Mouse (Mus musculus) intestine, postnatal 0 days (tissue): ENCODE measurements at regions not wholly inside any gene's neighbourhood (a gene's known extent, or its start where the extent isn't known, plus 50 kb on each side); places are given as distances from the start of the nearest gene placed in this dataset.

ENCODE experiments used
- ATAC-seq: fragments of 200-750 bp; cut with Nextera tagmentation; 2 replicates; pipeline ENCODE4 v1.8.0; 2017; ENCODE audit warnings: mild to moderate bottlenecking, moderate TSS enrichment, moderate library complexity
- H3K27ac ChIP-seq: fragments of 300-500 bp; sonication (generic); 2 replicates; pipeline ENCODE4 v1.5.1; 2014; ENCODE audit warnings: mild to moderate bottlenecking, low read depth, low read length, moderate library complexity
- H3K27me3 ChIP-seq: fragments of 300-500 bp; sonication (generic); replicated peaks from 2 replicates; pipeline ENCODE4 v1.6.1; 2014; ENCODE audit warnings: low read length, mixed read lengths; ENCODE audit not compliant: control insufficient read depth, insufficient read depth
- H3K36me3 ChIP-seq: fragments of 300-500 bp; sonication (generic); 2 replicates; pipeline ENCODE4 v1.6.1; 2014; ENCODE audit warnings: mild to moderate bottlenecking, moderate library complexity; ENCODE audit not compliant: control insufficient read depth, insufficient read depth
- H3K4me1 ChIP-seq: fragments of 300-500 bp; sonication (generic); replicated peaks from 2 replicates; pipeline ENCODE4 v1.6.1; 2014; ENCODE audit warnings: antibody characterized with exemption, low read length, mixed read lengths; ENCODE audit not compliant: control insufficient read depth, insufficient read depth
- H3K4me2 ChIP-seq: fragments of 300-500 bp; sonication (generic); replicated peaks from 2 replicates; pipeline ENCODE4 v1.6.1; 2014; ENCODE audit warnings: low read depth, mild to moderate bottlenecking, moderate library complexity
- H3K4me3 ChIP-seq: fragments of 300-500 bp; sonication (generic); 2 replicates; pipeline ENCODE4 v1.5.1; 2014; ENCODE audit warnings: low read depth, low read length
- H3K9ac ChIP-seq: fragments of 300-500 bp; sonication (generic); 2 replicates; pipeline ENCODE4 v1.6.1; 2014; ENCODE audit warnings: mild to moderate bottlenecking, low read depth, low read length
- H3K9me3 ChIP-seq: fragments of 300-500 bp; sonication (generic); 2 replicates; pipeline ENCODE4 v1.6.1; 2016; ENCODE audit warnings: mixed run types; ENCODE audit not compliant: control insufficient read depth
- CTCF ChIP-seq: sonication (generic); IDR thresholded peaks from 2 replicates; pipeline ENCODE4 v1.5.1; 2016; ENCODE audit warnings: low read depth, mild to moderate bottlenecking, control low read depth, antibody characterized with exemption, moderate library complexity
- WGBS: fragments of 180-500 bp; shearing (Covaris S2); extraction: QIAGEN DNeasy Blood & Tissue Kit; methylation state at CpG from one replicate; pipeline ENCODE4 v1.1.7; 2014; 5-methylcytosine and 5-hydroxymethylcytosine counted together

GRCm38 (mm10) chr6:100013949-100014348, 273.3 kb downstream of the Rybp start:
- TF ChIP-seq CTCF, result no peak
- Histone ChIP-seq H3K4me3 (no peak overlapping the region), H3K9me3 (no peaks in the 10 kb centered on the region), H3K4me1 (no peaks in the 10 kb centered on the region), H3K4me2 (no peak overlapping the region), H3K9ac (no peak overlapping the region), H3K27ac (no peak overlapping the region), H3K27me3 (0 out of 2 replicates have a peak, but pooled peaks cover 3% of the 10 kb centered on the region), H3K36me3 (no peaks in the 10 kb centered on the region)
- 41% methylated on average over 6 of the region's 6 CpGs for WGBS
- ATAC-seq, result no peak

GRCm38 (mm10) chr6:100011520-100012062, 275.7 kb downstream of the Rybp start:
- Histone ChIP-seq H3K9me3 (no peaks in the 10 kb centered on the region), H3K4me1 (no peaks in the 10 kb centered on the region), H3K36me3 (no peaks in the 10 kb centered on the region), H3K4me2 (peak overlapping the region; percentile 47), H3K4me3 (no peak overlapping the region), H3K27me3 (0 out of 2 replicates have a peak, but pooled peaks cover 3% of the 10 kb centered on the region), H3K9ac (no peak overlapping the region), H3K27ac (no peak overlapping the region)
- ATAC-seq, result 0 out of 2 replicates have a peak, but pooled peaks have one; percentile 36
- WGBS, result 8% methylated on average over 17 of the region's 17 CpGs
- TF ChIP-seq CTCF, result no peak

- 26% methylated on average over 9 of the region's 9 CpGs for WGBS
- H3K27ac ChIP-seq, result no peak overlapping the region
- no peak overlapping the region for H3K4me3 ChIP-seq
- peak overlapping the region; percentile 47 for H3K4me2 ChIP-seq
- no peak for TF ChIP-seq CTCF
- no peaks in the 10 kb centered on the region for H3K9me3 ChIP-seq
- ATAC-seq, result no peak
- no peak overlapping the region for H3K9ac ChIP-seq
- 0 out of 2 replicates have a peak, but pooled peaks cover 3% of the 10 kb centered on the region for H3K27me3 ChIP-seq
- H3K4me1 ChIP-seq, result no peaks in the 10 kb centered on the region
- no peaks in the 10 kb centered on the region for H3K36me3 ChIP-seq
These were observed 276.3 kb downstream of the Rybp start for GRCm38 (mm10) chr6:100010954-100011481.

GRCm38 (mm10) chr6:99999711-100000365, 273.6 kb upstream of the Prok2 start:
- Histone ChIP-seq H3K36me3 (no peaks in the 10 kb centered on the region), H3K9me3 (no peaks in the 10 kb centered on the region), H3K27ac (no peak overlapping the region), H3K4me2 (no peak overlapping the region), H3K4me3 (no peak overlapping the region), H3K9ac (no peak overlapping the region), H3K4me1 (0 out of 2 replicates have a peak, but pooled peaks cover 3% of the 10 kb centered on the region), H3K27me3 (0 out of 2 replicates have a peak, but pooled peaks cover 3% of the 10 kb centered on the region)
- ATAC-seq, result no peak
- 67% methylated on average over 13 of the region's 13 CpGs for WGBS
- TF ChIP-seq CTCF, result no peak

- H3K4me3 ChIP-seq, result no peak overlapping the region
- H3K9ac ChIP-seq, result no peak overlapping the region
- TF ChIP-seq CTCF, result no peak
- no peak overlapping the region for H3K27ac ChIP-seq
- no peak for ATAC-seq
- 49% methylated on average over 15 of the region's 15 CpGs for WGBS
- 0 out of 2 replicates have a peak, but pooled peaks cover 3% of the 10 kb centered on the region for H3K27me3 ChIP-seq
- no peaks in the 10 kb centered on the region for H3K9me3 ChIP-seq
- H3K4me1 ChIP-seq, result peaks cover 3% of the 10 kb centered on the region; the same call in 1 of the 2 replicates
- no peaks in the 10 kb centered on the region for H3K36me3 ChIP-seq
- 0 out of 2 replicates have a peak overlapping the region, but pooled peaks have one; percentile 9 for H3K4me2 ChIP-seq
These were observed 270.1 kb upstream of the Prok2 start for GRCm38 (mm10) chr6:99995970-99996956.

GRCm38 (mm10) chr6:99994026-99994425, 267.8 kb upstream of the Prok2 start:
- H3K9me3 ChIP-seq, result no peaks in the 10 kb centered on the region
- no peak overlapping the region for H3K9ac ChIP-seq
- H3K4me3 ChIP-seq, result no peak overlapping the region
- no peaks in the 10 kb centered on the region for H3K36me3 ChIP-seq
- H3K27me3 ChIP-seq, result 0 out of 2 replicates have a peak, but pooled peaks cover 2% of the 10 kb centered on the region
- ATAC-seq, result no peak
- 42% methylated on average over 3 of the region's 3 CpGs for WGBS
- no peak overlapping the region for H3K4me2 ChIP-seq
- peaks cover 3% of the 10 kb centered on the region; the same call in 1 of the 2 replicates for H3K4me1 ChIP-seq
- no peak overlapping the region for H3K27ac ChIP-seq
- TF ChIP-seq CTCF, result no peak
